Mouse (Mus musculus): Measurements from ENCODE around the gene Neu4. TPM values are rescaled to one million over a fixed set of nuclear protein-coding genes. Genes with fewer than 3 reads are reported as not detected.

Gene Neu4
- not detected for polyA plus RNA-seq (2012; fragmentation: generic; extraction: Trizol)

GRCm38 (mm10) chr1:94020151-94020550, at the start of gene Neu4:
TSS of gene Neu4 (plus strand) at chr1:94020451.

DNA sequence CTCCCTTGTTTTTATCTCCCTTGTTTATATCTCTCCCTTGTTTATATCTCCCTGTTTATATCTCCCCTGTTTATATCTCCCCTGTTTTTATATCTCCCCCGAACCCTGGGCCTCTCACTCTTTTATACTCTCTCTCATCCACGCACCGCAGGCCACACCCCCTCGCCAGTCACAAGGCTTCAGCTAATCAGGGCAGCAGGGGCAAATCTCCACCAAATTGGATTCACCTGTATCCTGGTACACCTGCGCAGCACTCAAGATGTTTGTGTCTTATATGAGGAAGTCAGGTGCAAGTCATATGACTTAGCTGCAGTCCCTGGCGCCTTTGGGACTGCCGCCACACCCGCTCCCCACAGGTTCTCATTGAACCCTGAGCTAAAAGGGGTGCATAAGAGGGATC, 30.0 kb upstream of the Neu4 start, which contains the start of gene Gal3st2c:
Gene Gal3st2c (plus strand): TSS at position 301 of the 400 bp plus-strand sequence.

DNA sequence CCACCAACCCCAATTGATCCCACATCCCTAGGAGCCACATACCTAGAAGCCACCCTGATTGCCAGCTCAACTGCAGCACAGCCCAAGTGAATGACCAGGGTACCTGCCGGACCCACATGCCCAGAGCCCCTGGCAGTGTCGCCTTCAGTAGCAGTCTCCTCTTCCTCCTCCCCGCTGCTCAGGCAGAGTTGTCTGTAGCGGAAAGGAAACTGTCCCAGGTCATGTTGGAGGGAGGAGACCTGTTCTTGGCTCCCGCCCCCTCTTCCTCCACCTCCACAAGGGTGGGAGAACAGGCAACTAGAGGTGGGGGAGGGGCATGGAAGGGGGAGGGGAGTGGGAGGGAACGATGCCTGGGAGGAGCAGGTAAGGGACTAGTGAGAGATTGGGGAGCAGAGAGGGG, 32.1 kb downstream of the Neu4 start, which contains the start of gene Pdcd1:
Gene Pdcd1 (minus strand): TSS at position 181 of the 400 bp plus-strand sequence.

Other genes with a start within 250 kb of the Neu4 start
- 100 to 1,000 TPM; 137 to 203 TPM for gene Dtymk, start 218.5 kb upstream of the Neu4 start, polyA plus RNA-seq (2012; fragmentation: generic; extraction: Trizol)
- 1 to 10 TPM; 2.4 to 4.0 TPM for gene Ing5, start 216.5 kb upstream of the Neu4 start, polyA plus RNA-seq (2012; fragmentation: generic; extraction: Trizol)
- 10 to 100 TPM in 1 of 2 experiments, 1 to 10 TPM in 1; 4.5 to 13.5 TPM for gene D2hgdh, start 195.5 kb upstream of the Neu4 start, polyA plus RNA-seq (2012; fragmentation: generic; extraction: Trizol)
- gene Gal3st2, start 159.1 kb upstream of the Neu4 start, polyA plus RNA-seq (2012; fragmentation: generic; extraction: Trizol) = not detected
- gene Gal3st2b, start 102.1 kb upstream of the Neu4 start, polyA plus RNA-seq (2012; fragmentation: generic; extraction: Trizol) = under 1 TPM in 1 of 2 experiments, not detected in 1; 0.06 TPM
- gene Gal3st2c, start 29.9 kb upstream of the Neu4 start, polyA plus RNA-seq (2012; fragmentation: generic; extraction: Trizol) = not detected
- not detected for gene Pdcd1, start 32.1 kb downstream of the Neu4 start, polyA plus RNA-seq (2012; fragmentation: generic; extraction: Trizol)